Mouse (Mus musculus) olfactory bulb, adult 2 months (tissue): ENCODE measurements around the gene Gper1.

ENCODE experiments used
- CTCF ChIP-seq: fragments of 200-500 bp; IDR thresholded peaks from 2 replicates; pipeline ENCODE4 v1.5.1; 2012; ENCODE audit warnings: low read depth, mild to moderate bottlenecking, low read length, moderate library complexity; ENCODE audit not compliant: insufficient read depth
- POLR2A ChIP-seq: fragments of 200-500 bp; IDR thresholded peaks from 2 replicates; pipeline ENCODE4 v1.6.1; 2012; ENCODE audit warnings: mild to moderate bottlenecking, low read depth, low read length, moderate library complexity; ENCODE audit not compliant: insufficient read depth

DNA sequence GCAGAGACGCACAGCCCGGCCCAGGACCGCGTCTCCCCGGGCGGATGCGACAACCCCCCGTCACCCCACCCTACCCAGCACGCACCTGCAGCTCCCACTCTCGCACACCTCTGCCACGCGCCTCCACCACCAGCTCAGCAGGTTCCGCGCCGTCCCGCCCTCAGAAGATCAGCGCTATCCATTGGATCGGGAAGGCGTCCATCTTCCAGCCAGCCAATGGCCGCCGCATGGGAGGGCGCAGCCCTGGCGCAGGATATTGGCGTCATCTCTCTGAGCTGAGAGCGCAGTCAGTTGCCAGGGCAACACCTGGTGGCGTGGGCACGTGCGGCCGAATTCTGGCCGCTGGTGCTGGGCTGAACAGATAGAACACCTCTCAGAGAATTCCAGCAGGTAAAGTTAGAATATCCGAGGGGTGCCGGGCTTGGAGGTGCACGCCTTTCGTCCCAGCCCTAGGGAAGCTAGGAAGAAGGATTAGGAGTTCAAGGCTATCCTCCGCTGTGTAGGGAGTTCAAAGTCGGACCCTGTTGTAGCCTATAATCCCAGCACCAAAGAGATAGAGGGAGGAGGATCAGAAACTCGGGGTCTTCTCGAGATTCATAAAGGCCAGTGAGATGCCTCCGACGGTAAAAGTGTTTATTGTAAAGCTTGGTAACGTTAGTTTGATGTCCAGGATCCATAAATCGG lies 37.6 kb downstream of the Gper1 start, which contains the start of gene 3110082I17Rik:
- TF ChIP-seq CTCF (no peak), POLR2A (0 out of 2 replicates have a peak, but pooled peaks have one; percentile 40)
